Mouse (Mus musculus) forebrain, embryonic 12.5 days (tissue): ENCODE results near the gene 4930442H23Rik. TPM values are rescaled to one million over a fixed set of nuclear protein-coding genes. Genes with fewer than 3 reads are reported as not detected.

Experiments used
- ATAC-seq: fragments of 200-750 bp; cut with Nextera tagmentation; 2 replicates; pipeline ENCODE4 v1.8.0; 2017; ENCODE audit warnings: moderate TSS enrichment; ENCODE audit not compliant: low FRiP score
- H3K27ac ChIP-seq: fragments of 300-500 bp; sonication (generic); 2 replicates; pipeline ENCODE4 v1.5.1; 2016; ENCODE audit warnings: mild to moderate bottlenecking
- H3K27me3 ChIP-seq: fragments of 300-500 bp; sonication (generic); 2 replicates; pipeline ENCODE4 v1.6.1; 2016; ENCODE audit warnings: mild to moderate bottlenecking
- H3K36me3 ChIP-seq: fragments of 300-500 bp; sonication (generic); replicated peaks from 2 replicates; pipeline ENCODE4 v1.6.1; 2016; ENCODE audit warnings: mild to moderate bottlenecking
- H3K4me1 ChIP-seq: fragments of 300-500 bp; sonication (generic); 2 replicates; pipeline ENCODE4 v1.6.1; 2016
- H3K4me2 ChIP-seq: fragments of 300-500 bp; sonication (generic); 2 replicates; pipeline ENCODE4 v1.6.1; 2016; ENCODE audit warnings: mild to moderate bottlenecking, moderate library complexity
- H3K4me3 ChIP-seq: fragments of 300-500 bp; sonication (generic); replicated peaks from 2 replicates; pipeline ENCODE4 v1.5.1; 2016; ENCODE audit warnings: mild to moderate bottlenecking
- H3K9ac ChIP-seq: fragments of 300-500 bp; sonication (generic); 2 replicates; pipeline ENCODE4 v1.6.1; 2016; ENCODE audit warnings: mild to moderate bottlenecking
- H3K9me3 ChIP-seq: fragments of 300-500 bp; sonication (generic); 2 replicates; pipeline ENCODE4 v1.6.1; 2016
- WGBS: fragments of 180-500 bp; shearing (Covaris S2); methylation state at CpG from one replicate; pipeline ENCODE4 v1.1.7; 2016; 5-methylcytosine and 5-hydroxymethylcytosine counted together
- polyA plus RNA-seq: library from polyadenylated mRNA; unstranded; fragments of >200 nt; fragmentation: Nextera tagmentation; extraction: Ambion mirVana; gene quantifications from 2 replicates; pipeline ENCODE4 v1.2.1, GENCODE M21; 2016

4930442H23Rik gene
- polyA plus RNA-seq, 1 experiment from 2014 or later = not detected

GRCm38 (mm10) chr10:81216260-81216659 is 32.6 kb upstream of the 4930442H23Rik start:
- no peak overlapping the region for H3K4me3 ChIP-seq
- no peaks in the 10 kb centered on the region for H3K4me1 ChIP-seq
- peaks cover 7% of the 10 kb centered on the region; the same call in 1 of the 2 replicates for H3K9me3 ChIP-seq
- H3K27me3 ChIP-seq = no peaks in the 10 kb centered on the region
- H3K27ac ChIP-seq = no peak overlapping the region
- 91% methylated on average over 6 of the region's 6 CpGs for WGBS
- H3K9ac ChIP-seq = no peak overlapping the region
- peaks cover 62% of the 10 kb centered on the region for H3K36me3 ChIP-seq
- ATAC-seq = no peak
- no peak overlapping the region for H3K4me2 ChIP-seq

GRCm38 (mm10) chr10:81210154-81210553 is 26.5 kb upstream of the 4930442H23Rik start:
- no peak overlapping the region for H3K9ac ChIP-seq
- 95% methylated on average over 5 of the region's 5 CpGs for WGBS
- peaks cover 76% of the 10 kb centered on the region for H3K36me3 ChIP-seq
- H3K4me2 ChIP-seq = no peak overlapping the region
- H3K4me3 ChIP-seq = no peak overlapping the region
- H3K4me1 ChIP-seq = no peaks in the 10 kb centered on the region
- no peak for ATAC-seq
- 0 out of 2 replicates have a peak, but pooled peaks cover 5% of the 10 kb centered on the region for H3K27me3 ChIP-seq
- H3K9me3 ChIP-seq = peaks cover 14% of the 10 kb centered on the region
- no peak overlapping the region for H3K27ac ChIP-seq

- no peaks in the 10 kb centered on the region for H3K9me3 ChIP-seq
- H3K36me3 ChIP-seq = peaks cover 20% of the 10 kb centered on the region
- 71% methylated on average over 4 of the region's 4 CpGs for WGBS
- H3K27me3 ChIP-seq = peaks cover 17% of the 10 kb centered on the region
- H3K9ac ChIP-seq = no peak overlapping the region
- H3K27ac ChIP-seq = no peak overlapping the region
- ATAC-seq = 0 out of 2 replicates have a peak, but pooled peaks have one; percentile 21
- H3K4me1 ChIP-seq = no peaks in the 10 kb centered on the region
- no peak overlapping the region for H3K4me3 ChIP-seq
- H3K4me2 ChIP-seq = no peak overlapping the region
Measured at GRCm38 (mm10) chr10:81204137-81204536, 20.5 kb upstream of the 4930442H23Rik start.

- Histone ChIP-seq H3K9ac (no peak overlapping the region), H3K4me2 (no peak overlapping the region), H3K36me3 (peaks cover 12% of the 10 kb centered on the region), H3K27ac (no peak overlapping the region), H3K27me3 (peaks cover 20% of the 10 kb centered on the region), H3K9me3 (no peaks in the 10 kb centered on the region), H3K4me1 (no peaks in the 10 kb centered on the region), H3K4me3 (no peak overlapping the region)
- WGBS = 77% methylated on average over 8 of the region's 8 CpGs
- ATAC-seq = no peak
Measured at GRCm38 (mm10) chr10:81202978-81203720, 19.5 kb upstream of the 4930442H23Rik start.

GRCm38 (mm10) chr10:81201807-81202758 is 18.4 kb upstream of the 4930442H23Rik start, which contains the start of gene Nmrk2:
Nmrk2 (minus strand) TSS chr10:81202051.
- Histone ChIP-seq H3K9ac (no peak within 1 kb of the TSS), H3K4me1 (no peaks in the 10 kb centered on the region), H3K9me3 (no peaks in the 10 kb centered on the region), H3K27me3 (peaks cover 22% of the 10 kb centered on the region), H3K4me3 (no peak within 1 kb of the TSS), H3K36me3 (peaks cover 6% of the 10 kb centered on the region), H3K27ac (no peak within 1 kb of the TSS), H3K4me2 (no peak within 1 kb of the TSS)
- WGBS = 62% methylated on average over 13 of the region's 13 CpGs
- ATAC-seq = no peak

- 77% methylated on average over 20 of the region's 20 CpGs for WGBS
- H3K9ac ChIP-seq = no peak overlapping the region
- no peak overlapping the region for H3K4me3 ChIP-seq
- H3K4me2 ChIP-seq = no peak overlapping the region
- no peaks in the 10 kb centered on the region for H3K36me3 ChIP-seq
- ATAC-seq = no peak
- no peaks in the 10 kb centered on the region for H3K9me3 ChIP-seq
- no peak overlapping the region for H3K27ac ChIP-seq
- H3K4me1 ChIP-seq = no peaks in the 10 kb centered on the region
- H3K27me3 ChIP-seq = peaks cover 35% of the 10 kb centered on the region
Measured at GRCm38 (mm10) chr10:81200605-81201287, 17.1 kb upstream of the 4930442H23Rik start.

- ATAC-seq = no peak
- no peaks in the 10 kb centered on the region for H3K36me3 ChIP-seq
Measured at GRCm38 (mm10) chr10:81200141-81200540, 16.5 kb upstream of the 4930442H23Rik start.

GRCm38 (mm10) chr10:81198990-81199389 is 15.3 kb upstream of the 4930442H23Rik start:
- H3K9ac ChIP-seq = no peak overlapping the region
- H3K36me3 ChIP-seq = no peaks in the 10 kb centered on the region
- no peak for ATAC-seq
- H3K4me3 ChIP-seq = no peak overlapping the region
- H3K27ac ChIP-seq = no peak overlapping the region
- H3K4me2 ChIP-seq = no peak overlapping the region
- peaks cover 7% of the 10 kb centered on the region for H3K4me1 ChIP-seq
- H3K9me3 ChIP-seq = no peaks in the 10 kb centered on the region
- WGBS = 82% methylated on average over 6 of the region's 6 CpGs
- H3K27me3 ChIP-seq = peaks cover 53% of the 10 kb centered on the region

More at GRCm38 (mm10) chr10:81200141-81200540, 16.5 kb upstream of the 4930442H23Rik start:
- 90% methylated on average over 13 of the region's 13 CpGs for WGBS
- H3K4me3 ChIP-seq = no peak overlapping the region
- no peak overlapping the region for H3K9ac ChIP-seq
- H3K4me1 ChIP-seq = no peaks in the 10 kb centered on the region
- H3K4me2 ChIP-seq = no peak overlapping the region
- no peaks in the 10 kb centered on the region for H3K9me3 ChIP-seq
- H3K27me3 ChIP-seq = peaks cover 41% of the 10 kb centered on the region
- no peak overlapping the region for H3K27ac ChIP-seq

DNA sequence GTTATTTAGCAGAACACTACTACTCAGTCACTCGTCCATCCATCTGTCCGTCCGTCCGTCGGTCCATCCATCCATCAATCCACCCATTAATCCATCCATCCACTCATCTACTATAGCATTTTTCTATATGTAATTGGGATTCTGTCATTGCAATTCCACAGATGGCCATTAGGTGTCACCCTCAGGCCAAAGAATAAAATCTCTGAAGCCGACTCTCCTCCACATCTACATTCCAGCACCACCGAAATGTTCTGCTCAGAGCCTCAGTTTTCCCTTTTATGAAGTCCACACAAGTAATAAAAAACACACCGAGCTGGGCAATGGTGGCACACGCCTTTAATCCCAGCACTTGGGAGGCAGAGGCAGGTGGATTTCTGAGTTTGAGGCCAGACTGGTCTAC is 14.6 kb upstream of the 4930442H23Rik start:
- no peak overlapping the region for H3K4me3 ChIP-seq
- no peak overlapping the region for H3K9ac ChIP-seq
- H3K27me3 ChIP-seq = peaks cover 60% of the 10 kb centered on the region
- no peak for ATAC-seq
- peaks cover 12% of the 10 kb centered on the region for H3K4me1 ChIP-seq
- H3K9me3 ChIP-seq = no peaks in the 10 kb centered on the region
- no peak overlapping the region for H3K4me2 ChIP-seq
- 4% methylated on average over 9 of the region's 9 CpGs for WGBS
- H3K27ac ChIP-seq = no peak overlapping the region
- H3K36me3 ChIP-seq = no peaks in the 10 kb centered on the region

DNA sequence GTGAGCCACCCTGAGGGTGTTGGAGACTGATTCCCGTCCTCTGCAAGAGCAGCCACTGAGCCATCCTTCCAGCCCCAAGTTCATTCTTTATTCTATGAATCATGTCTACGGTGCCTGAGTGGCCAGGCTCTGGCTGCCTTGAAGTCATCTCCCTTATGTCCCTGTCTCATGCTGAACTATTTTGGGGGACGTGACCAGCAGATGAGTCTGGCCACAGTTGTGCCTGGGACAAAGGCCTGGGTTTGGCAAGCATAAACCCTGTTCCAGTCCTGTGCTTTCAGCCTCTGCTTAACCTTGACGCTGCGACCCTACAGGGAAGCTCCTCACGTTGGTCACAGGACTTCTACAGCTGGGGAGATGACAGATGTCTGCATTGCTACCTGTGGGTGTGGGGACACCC is 13.7 kb upstream of the 4930442H23Rik start:
- Histone ChIP-seq H3K4me2 (no peak overlapping the region), H3K27ac (no peak overlapping the region), H3K27me3 (peaks cover 66% of the 10 kb centered on the region), H3K9me3 (no peaks in the 10 kb centered on the region), H3K4me1 (peaks cover 18% of the 10 kb centered on the region), H3K4me3 (no peak overlapping the region), H3K9ac (no peak overlapping the region), H3K36me3 (no peaks in the 10 kb centered on the region)
- WGBS = 62% methylated on average over 6 of the region's 6 CpGs
- ATAC-seq = no peak

DNA sequence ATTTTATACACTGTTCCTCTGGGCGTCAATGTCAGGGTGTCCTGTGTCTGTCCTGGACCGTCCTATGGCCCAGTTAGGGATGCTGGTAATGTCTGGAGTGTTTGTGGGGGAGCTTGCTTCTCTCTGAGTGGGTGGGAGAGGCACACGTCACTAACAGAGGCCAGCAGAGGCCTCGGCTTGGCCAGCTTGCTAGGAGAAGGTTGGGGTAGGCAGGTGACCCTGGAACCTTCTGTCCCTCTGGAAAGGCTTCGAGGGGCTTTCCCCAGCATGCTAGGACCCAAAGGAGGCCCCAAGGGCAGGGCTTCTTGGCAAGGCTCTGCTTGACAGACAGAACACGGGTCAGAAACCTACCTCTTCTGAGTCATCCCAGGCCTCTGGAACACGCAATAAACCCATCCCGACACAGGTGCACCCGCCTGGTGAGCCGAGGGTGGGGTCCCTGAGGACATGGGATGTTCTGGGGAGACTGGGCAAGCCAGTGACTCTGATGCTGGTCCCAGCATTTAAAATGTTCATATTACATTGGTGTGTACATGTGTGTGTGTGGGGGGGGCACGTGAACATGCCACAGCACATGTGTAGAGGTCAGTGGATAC is 12.9 kb upstream of the 4930442H23Rik start:
- Histone ChIP-seq H3K9ac (no peak overlapping the region; the same call in 1 of the 2 replicates), H3K4me3 (no peak overlapping the region), H3K27ac (no peak overlapping the region), H3K4me1 (peaks cover 24% of the 10 kb centered on the region), H3K27me3 (peaks cover 66% of the 10 kb centered on the region), H3K36me3 (no peaks in the 10 kb centered on the region), H3K9me3 (no peaks in the 10 kb centered on the region), H3K4me2 (no peak overlapping the region)
- 65% methylated on average over 11 of the region's 11 CpGs for WGBS
- ATAC-seq = no peak
